Mouse (Mus musculus) bone marrow macrophage, adult 2 months (primary cell): ENCODE data around the gene Zfand3. TPM values are rescaled to one million over a fixed set of nuclear protein-coding genes. Genes with fewer than 3 reads are reported as not detected.

Experiments
- H3K27ac ChIP-seq: 2 replicates; pipeline ENCODE4 v1.5.1; 2012; ENCODE audit warnings: low read depth, low read length; ENCODE audit not compliant: insufficient read depth
- H3K4me1 ChIP-seq: 2 replicates; pipeline ENCODE4 v1.6.1; 2012; ENCODE audit warnings: low read length; ENCODE audit not compliant: control insufficient read depth, insufficient read depth
- H3K4me3 ChIP-seq: 2 replicates; pipeline ENCODE4 v1.5.1; 2012; ENCODE audit warnings: mild to moderate bottlenecking, low read length, moderate library complexity; ENCODE audit not compliant: insufficient read depth
- CTCF ChIP-seq: IDR thresholded peaks from 2 replicates; pipeline ENCODE4 v1.5.1; 2012; ENCODE audit warnings: low read depth, mild to moderate bottlenecking, low read length, moderate library complexity
- POLR2A ChIP-seq: IDR thresholded peaks from 2 replicates; pipeline ENCODE4 v1.6.1; 2012; ENCODE audit warnings: mild to moderate bottlenecking, low read depth, low read length, borderline replicate concordance
- polyA plus RNA-seq: library from polyadenylated mRNA; stranded (reverse); fragments of >200 nt; gene quantifications from 2 replicates; pipeline ENCODE4 v1.2.4, GENCODE M21; 2012; ENCODE audit not compliant: missing spikeins, insufficient read depth, insufficient read length

The Zfand3 gene
- polyA plus RNA-seq, 1 experiment: 80.4 TPM

DNA sequence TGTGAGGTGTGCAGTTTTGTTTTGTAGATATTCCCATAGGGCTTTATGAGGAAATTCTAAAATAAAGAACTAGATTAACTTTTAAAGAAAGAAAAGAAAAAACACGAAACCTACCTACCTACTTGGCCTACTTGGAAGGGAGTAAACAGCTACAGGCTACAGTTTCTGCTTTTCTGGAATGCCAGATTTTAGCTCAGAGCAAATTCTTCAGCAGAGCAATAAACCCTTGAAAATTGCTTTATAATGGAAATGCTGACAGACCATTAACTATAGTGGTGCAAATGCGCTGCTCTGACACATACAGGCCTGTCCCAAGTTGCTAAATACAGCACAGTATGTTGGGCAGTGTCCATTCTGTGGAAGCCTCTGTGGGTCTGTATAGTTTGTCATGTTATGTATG lies 40.6 kb downstream of the Zfand3 start:
- Histone ChIP-seq H3K4me1 (peaks cover 15% of the 10 kb centered on the region), H3K4me3 (no peak overlapping the region), H3K27ac (no peak overlapping the region)
- TF ChIP-seq CTCF: no peak
- no peak for TF ChIP-seq POLR2A

DNA sequence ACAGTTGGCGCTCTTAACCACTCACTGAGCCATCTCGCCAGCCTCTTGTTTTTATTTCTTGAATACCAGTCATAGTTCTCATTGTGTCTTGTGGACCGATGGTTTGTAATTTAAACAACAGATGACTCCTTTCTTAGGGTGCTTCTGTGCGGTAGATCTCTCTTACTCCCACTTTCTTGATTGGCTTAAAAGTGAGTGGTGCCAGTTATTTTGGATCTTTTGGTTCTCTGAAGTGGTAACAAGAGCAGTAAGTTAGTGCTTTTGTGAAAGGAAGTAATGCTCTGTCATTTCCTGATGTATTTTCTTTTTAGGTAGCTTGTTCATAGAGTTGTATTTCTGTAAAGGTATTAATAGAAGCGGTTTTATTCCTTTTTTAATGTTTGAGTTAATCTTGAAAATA lies 42.1 kb downstream of the Zfand3 start:
- peaks cover 18% of the 10 kb centered on the region for H3K4me1 ChIP-seq
- H3K4me3 ChIP-seq: no peak overlapping the region
- H3K27ac ChIP-seq: no peak overlapping the region
- TF ChIP-seq POLR2A (no peak), CTCF (no peak)

DNA sequence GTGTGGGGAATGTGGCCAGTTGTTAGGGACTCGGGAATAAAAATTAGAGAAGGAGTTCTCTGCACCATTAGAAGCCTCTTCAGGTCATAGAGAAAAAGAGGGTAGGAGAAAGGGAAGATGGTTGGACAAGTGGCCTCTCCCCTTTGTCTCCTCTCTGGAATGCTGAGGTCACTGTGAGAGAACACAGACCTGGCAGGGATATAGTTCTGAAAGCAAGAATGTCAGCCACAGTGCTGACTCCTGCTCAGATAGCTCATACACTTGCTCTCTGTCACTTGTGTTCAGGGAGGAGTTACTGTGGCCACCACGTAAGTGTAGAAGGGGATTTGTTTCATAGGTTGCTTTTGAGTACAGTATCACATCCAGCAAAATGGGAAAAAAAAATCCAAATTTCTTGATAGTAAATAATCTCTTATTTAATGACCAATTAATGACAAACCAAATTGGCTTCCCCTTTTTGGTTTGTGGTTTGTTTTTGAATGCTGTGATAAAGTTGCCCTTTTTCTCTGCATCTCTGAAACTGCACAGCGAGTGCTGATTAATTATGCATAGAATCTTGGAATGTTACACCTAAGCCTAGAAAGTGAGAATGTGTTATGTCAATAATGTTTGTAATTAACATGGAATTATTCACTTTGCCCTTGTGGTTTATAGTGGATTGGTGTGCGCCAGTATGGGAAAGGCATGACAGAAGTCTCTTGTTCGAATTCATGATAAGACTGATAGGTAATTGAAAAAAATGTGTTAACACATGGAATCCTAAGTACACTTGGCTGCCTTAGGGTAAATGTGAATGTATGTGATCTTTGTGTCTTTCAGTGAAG lies 47.2 kb downstream of the Zfand3 start:
- peaks cover 24% of the 10 kb centered on the region for H3K4me1 ChIP-seq
- TF ChIP-seq CTCF (no peak), POLR2A (no peak)
- H3K4me3 ChIP-seq: no peak overlapping the region
- no peak overlapping the region for H3K27ac ChIP-seq

DNA sequence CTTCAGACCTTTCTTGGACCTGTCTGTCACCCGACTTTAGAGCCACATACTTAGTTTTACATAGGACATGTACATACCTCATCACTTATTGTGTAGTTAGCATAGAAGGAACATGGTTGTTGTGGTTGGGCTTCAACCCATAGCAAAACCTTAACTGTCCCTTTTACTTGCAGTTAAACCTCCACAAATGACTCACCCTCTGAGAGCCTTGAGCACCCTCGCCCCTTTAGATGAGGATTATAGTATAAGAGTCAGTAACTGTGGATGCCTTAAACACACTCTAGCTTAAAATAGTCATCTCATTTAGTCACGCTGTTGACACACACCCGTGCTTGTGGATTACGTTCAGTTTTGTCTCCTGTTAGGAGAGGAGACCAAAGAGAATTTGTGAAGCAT lies 47.8 kb downstream of the Zfand3 start:
- Histone ChIP-seq H3K4me3 (no peak overlapping the region), H3K27ac (no peak overlapping the region), H3K4me1 (peaks cover 22% of the 10 kb centered on the region)
- TF ChIP-seq POLR2A (no peak), CTCF (no peak)

DNA sequence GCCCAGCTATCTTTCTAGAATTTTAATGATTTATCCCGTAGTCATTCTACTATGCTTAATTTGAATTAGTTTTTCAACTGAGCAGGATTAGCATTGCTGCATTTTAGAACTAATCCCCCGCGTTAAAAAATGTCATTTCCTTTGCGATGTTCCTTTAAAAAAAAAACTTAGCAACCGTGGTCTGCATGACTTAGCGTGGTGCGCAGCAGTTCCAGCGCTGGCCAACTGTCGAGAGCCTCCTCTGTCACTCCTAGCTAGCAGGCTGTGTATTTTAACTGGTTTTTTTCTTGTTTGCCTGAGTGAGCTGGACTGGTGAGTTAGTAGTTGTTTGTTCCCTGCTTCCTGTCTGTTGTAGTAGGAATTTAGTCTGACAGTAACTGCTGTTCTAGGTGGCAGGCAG lies 48.9 kb downstream of the Zfand3 start:
- Histone ChIP-seq H3K4me3 (no peak overlapping the region), H3K27ac (no peak overlapping the region), H3K4me1 (peaks cover 27% of the 10 kb centered on the region)
- no peak for TF ChIP-seq CTCF
- TF ChIP-seq POLR2A: no peak

DNA sequence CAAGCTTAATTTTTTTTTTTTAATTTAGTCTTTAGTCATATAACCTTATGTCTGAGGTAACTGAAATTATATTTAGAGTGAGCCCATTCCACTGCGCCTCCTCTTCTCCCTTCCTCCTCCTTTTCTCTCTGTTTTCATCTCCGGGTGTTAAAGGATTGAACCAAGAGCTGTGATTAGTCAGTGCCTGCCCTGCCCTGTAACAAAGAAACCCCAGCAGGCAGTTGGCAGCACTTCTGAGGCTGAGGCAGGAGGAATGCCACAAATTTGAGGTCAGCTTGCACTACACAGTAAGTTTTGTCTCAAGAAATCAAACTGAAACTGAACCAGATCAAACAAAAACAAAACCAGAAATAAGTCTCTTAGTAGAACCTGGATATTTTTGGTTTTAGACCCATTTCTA lies 49.3 kb downstream of the Zfand3 start:
- peaks cover 28% of the 10 kb centered on the region for H3K4me1 ChIP-seq
- H3K4me3 ChIP-seq: no peak overlapping the region
- no peak overlapping the region for H3K27ac ChIP-seq
- TF ChIP-seq POLR2A (no peak), CTCF (no peak)

DNA sequence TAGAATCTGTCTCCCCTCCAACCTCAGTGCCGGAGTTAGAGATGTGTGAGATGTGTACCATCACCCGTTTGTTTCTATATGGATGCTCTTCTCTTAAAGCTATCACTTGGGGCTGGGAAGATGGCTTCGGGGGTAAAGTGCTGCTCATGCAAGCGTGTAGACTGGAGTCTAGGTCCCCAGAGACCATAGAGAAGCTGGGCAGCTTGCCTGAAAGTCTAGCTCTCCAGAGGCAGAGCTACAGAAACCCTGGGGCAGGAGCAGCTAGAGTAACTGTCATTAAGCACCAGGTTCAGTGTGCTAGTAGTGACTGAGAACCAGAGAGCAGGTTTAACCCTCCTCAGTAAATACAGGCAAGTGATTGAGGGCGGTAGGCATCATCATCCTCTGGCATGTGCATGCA lies 51.7 kb downstream of the Zfand3 start:
- H3K4me1 ChIP-seq: peaks cover 33% of the 10 kb centered on the region
- H3K27ac ChIP-seq: no peak overlapping the region
- no peak overlapping the region for H3K4me3 ChIP-seq
- TF ChIP-seq CTCF (no peak), POLR2A (no peak)

DNA sequence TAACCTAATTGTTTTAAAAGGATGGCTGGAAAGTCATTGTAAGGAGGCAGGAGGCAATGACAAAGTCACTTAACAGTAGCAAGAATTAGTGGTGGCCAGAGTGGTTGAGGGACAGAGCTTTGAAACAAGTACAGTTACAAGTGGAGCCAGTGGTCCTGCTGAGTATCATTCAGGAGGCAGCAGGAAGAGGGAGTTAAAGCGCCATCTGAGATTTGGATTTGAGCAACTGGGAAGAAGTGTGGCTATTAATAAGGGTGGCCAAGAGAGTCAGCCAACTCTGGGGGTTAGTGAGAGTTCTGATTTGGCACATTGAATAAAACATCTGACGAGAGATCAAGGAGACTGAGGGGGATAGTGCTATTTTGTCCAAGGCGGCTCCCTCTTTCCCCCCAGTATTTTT lies 54.1 kb downstream of the Zfand3 start:
- H3K4me3 ChIP-seq: no peak overlapping the region
- peaks cover 23% of the 10 kb centered on the region for H3K4me1 ChIP-seq
- TF ChIP-seq POLR2A (no peak), CTCF (no peak)
- H3K27ac ChIP-seq: no peak overlapping the region

DNA sequence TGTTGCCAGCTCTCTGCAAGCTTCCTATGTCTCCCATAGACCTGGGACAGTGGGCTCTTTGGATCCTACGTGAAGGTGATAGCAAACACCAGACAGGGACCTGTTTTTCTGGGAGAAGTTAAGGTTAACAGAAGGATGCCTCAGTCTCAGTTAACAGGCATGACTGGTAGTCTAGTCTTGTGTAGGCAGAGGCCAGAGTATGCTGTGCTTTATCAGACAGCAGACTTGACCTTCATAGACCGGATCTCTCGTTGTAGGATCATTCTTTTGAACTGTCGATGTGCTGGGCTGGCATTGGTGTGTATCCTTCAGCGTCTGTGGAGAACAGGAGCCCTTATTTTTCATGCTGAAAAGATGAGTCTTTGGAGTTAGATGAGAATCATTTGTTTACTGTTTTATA lies 54.5 kb downstream of the Zfand3 start:
- no peak overlapping the region for H3K27ac ChIP-seq
- TF ChIP-seq POLR2A (no peak), CTCF (no peak)
- H3K4me3 ChIP-seq: no peak overlapping the region
- peaks cover 20% of the 10 kb centered on the region for H3K4me1 ChIP-seq

DNA sequence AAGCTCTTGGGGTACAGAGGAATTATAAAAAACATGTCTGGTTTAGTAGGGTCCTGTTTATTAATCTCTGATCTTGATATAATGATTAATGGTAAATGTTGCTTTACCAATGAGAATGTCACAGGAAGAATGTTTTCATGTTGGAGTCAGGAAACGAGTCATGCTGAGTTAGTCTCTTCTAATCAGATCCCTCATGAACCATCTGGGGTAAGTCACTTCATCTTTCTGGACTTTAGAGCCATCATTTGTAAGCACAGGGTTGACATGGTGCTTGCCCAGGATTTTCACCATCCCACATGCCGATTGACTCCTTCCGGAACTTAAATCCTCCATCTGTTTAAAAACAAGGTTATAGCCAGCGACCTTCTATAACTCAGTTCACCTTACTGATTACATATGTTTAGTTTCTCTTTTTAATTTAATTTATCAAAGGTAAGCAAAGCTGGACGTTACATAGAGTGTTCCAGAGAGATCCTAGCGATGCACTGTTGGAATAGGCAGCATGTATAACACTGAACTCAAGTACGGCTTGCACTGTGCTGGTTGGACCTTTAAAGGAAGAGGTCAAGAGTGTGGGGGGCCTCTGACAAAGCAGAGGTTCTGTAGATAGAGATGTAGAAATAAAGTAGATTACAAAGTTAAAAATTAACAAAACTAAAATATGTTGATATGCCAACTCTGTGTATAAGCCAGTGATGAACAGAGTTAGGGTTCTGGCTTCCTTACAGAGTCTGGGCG lies 56.7 kb downstream of the Zfand3 start:
- Histone ChIP-seq H3K27ac (no peak overlapping the region), H3K4me3 (no peak overlapping the region), H3K4me1 (peaks cover 20% of the 10 kb centered on the region)
- TF ChIP-seq CTCF: no peak
- TF ChIP-seq POLR2A: no peak

DNA sequence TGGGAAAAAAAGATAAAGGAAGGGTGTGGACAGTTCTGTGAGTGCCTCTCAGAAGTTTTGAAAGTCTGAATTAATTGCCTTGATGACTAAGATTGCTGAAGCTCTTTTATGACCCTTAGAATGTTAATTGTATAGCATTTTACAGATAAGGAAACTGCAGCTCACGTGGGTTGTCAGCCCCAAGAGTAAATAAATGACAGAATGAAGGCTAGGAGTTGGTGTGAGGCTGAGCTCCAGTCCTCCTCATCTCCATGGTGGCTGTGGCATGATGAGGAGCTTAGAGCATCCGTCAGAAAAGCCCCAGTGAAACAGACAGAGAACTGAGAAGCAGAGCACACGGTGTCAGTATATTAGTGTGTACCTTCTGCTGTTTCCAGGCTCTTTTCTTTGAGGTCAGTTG lies 59.3 kb downstream of the Zfand3 start:
- Histone ChIP-seq H3K4me1 (peaks cover 13% of the 10 kb centered on the region), H3K27ac (no peak overlapping the region), H3K4me3 (no peak overlapping the region)
- no peak for TF ChIP-seq POLR2A
- no peak for TF ChIP-seq CTCF
